Mouse (Mus musculus): ENCODE data around the gene 1700011L22Rik. TPM values are rescaled to one million over a fixed set of nuclear protein-coding genes. Genes with fewer than 3 reads are reported as not detected.

1700011L22Rik gene
- polyA plus RNA-seq, 1 experiment from 2014 or later, result not detected

- no peaks in the 10 kb centered on the region for H3K27me3 ChIP-seq (ENCODE audit: control insufficient read depth, insufficient read depth, low read depth, low read length)
- 55% methylated on average over 11 of the region's 11 CpGs for WGBS
- no peaks in the 10 kb centered on the region for H3K4me1 ChIP-seq (replicated peaks; ENCODE audit: control insufficient read depth, insufficient read depth, low read length)
- H3K27ac ChIP-seq (ENCODE audit: low read length), result no peak overlapping the region
- H3K4me2 ChIP-seq (ENCODE audit: low read depth, low read length), result no peak overlapping the region
- no peaks in the 10 kb centered on the region for H3K9me3 ChIP-seq (ENCODE audit: control insufficient read depth, low read length)
- ATAC-seq (ENCODE audit: low read depth), result no peak
- no peak overlapping the region for H3K4me3 ChIP-seq (ENCODE audit: low read length)
- H3K9ac ChIP-seq (ENCODE audit: low read length), result no peak overlapping the region
- no peaks in the 10 kb centered on the region for H3K36me3 ChIP-seq (ENCODE audit: control insufficient read depth, insufficient read depth, low read length)
Observed at GRCm38 (mm10) chr8:79201446-79202147, 46.8 kb downstream of the 1700011L22Rik start.

- Histone ChIP-seq H3K4me3 (ENCODE audit: low read length) (no peak overlapping the region), H3K36me3 (ENCODE audit: control insufficient read depth, insufficient read depth, low read length) (no peaks in the 10 kb centered on the region), H3K9me3 (ENCODE audit: control insufficient read depth, low read length) (no peaks in the 10 kb centered on the region), H3K4me1 (replicated peaks; ENCODE audit: control insufficient read depth, insufficient read depth, low read length) (no peaks in the 10 kb centered on the region), H3K27me3 (ENCODE audit: control insufficient read depth, insufficient read depth, low read depth, low read length) (no peaks in the 10 kb centered on the region), H3K27ac (ENCODE audit: low read length) (no peak overlapping the region), H3K9ac (ENCODE audit: low read length) (no peak overlapping the region), H3K4me2 (ENCODE audit: low read depth, low read length) (no peak overlapping the region)
- no peak for ATAC-seq (ENCODE audit: low read depth)
- WGBS, result 62% methylated on average over 3 of the region's 3 CpGs
Observed at GRCm38 (mm10) chr8:79198675-79199074, 49.7 kb downstream of the 1700011L22Rik start.

GRCm38 (mm10) chr8:79196481-79196880, 51.9 kb downstream of the 1700011L22Rik start:
- no peaks in the 10 kb centered on the region for H3K27me3 ChIP-seq (ENCODE audit: control insufficient read depth, insufficient read depth, low read depth, low read length)
- no peak overlapping the region for H3K9ac ChIP-seq (ENCODE audit: low read length)
- H3K27ac ChIP-seq (ENCODE audit: low read length), result no peak overlapping the region
- no peak for ATAC-seq (ENCODE audit: low read depth)
- H3K4me2 ChIP-seq (ENCODE audit: low read depth, low read length), result no peak overlapping the region
- H3K9me3 ChIP-seq (ENCODE audit: control insufficient read depth, low read length), result no peaks in the 10 kb centered on the region
- no peak overlapping the region for H3K4me3 ChIP-seq (ENCODE audit: low read length)
- no peaks in the 10 kb centered on the region for H3K36me3 ChIP-seq (ENCODE audit: control insufficient read depth, insufficient read depth, low read length)
- 81% methylated on average over 4 of the region's 4 CpGs for WGBS
- no peaks in the 10 kb centered on the region for H3K4me1 ChIP-seq (replicated peaks; ENCODE audit: control insufficient read depth, insufficient read depth, low read length)

GRCm38 (mm10) chr8:79190071-79190470, 58.3 kb downstream of the 1700011L22Rik start:
- ATAC-seq (ENCODE audit: low read depth), result no peak
- peaks cover 15% of the 10 kb centered on the region for H3K36me3 ChIP-seq (ENCODE audit: control insufficient read depth, insufficient read depth, low read length)
- H3K9ac ChIP-seq (ENCODE audit: low read length), result no peak overlapping the region
- H3K4me3 ChIP-seq (ENCODE audit: low read length), result no peak overlapping the region
- H3K4me2 ChIP-seq (ENCODE audit: low read depth, low read length), result no peak overlapping the region
- no peak overlapping the region for H3K27ac ChIP-seq (ENCODE audit: low read length)
- no peaks in the 10 kb centered on the region for H3K27me3 ChIP-seq (ENCODE audit: control insufficient read depth, insufficient read depth, low read depth, low read length)
- H3K4me1 ChIP-seq (replicated peaks; ENCODE audit: control insufficient read depth, insufficient read depth, low read length), result no peaks in the 10 kb centered on the region
- H3K9me3 ChIP-seq (ENCODE audit: control insufficient read depth, low read length), result no peaks in the 10 kb centered on the region
- whole genome bisulfite sequencing, result 91% methylated on average over 10 of the region's 10 CpGs

GRCm38 (mm10) chr8:79185488-79185887, 62.9 kb downstream of the 1700011L22Rik start:
- ATAC-seq (ENCODE audit: low read depth), result no peak
- Histone ChIP-seq H3K9me3 (ENCODE audit: control insufficient read depth, low read length) (no peaks in the 10 kb centered on the region), H3K27me3 (ENCODE audit: control insufficient read depth, insufficient read depth, low read depth, low read length) (no peaks in the 10 kb centered on the region), H3K9ac (ENCODE audit: low read length) (no peak overlapping the region), H3K4me3 (ENCODE audit: low read length) (no peak overlapping the region), H3K4me1 (replicated peaks; ENCODE audit: control insufficient read depth, insufficient read depth, low read length) (no peaks in the 10 kb centered on the region), H3K4me2 (ENCODE audit: low read depth, low read length) (no peak overlapping the region), H3K36me3 (ENCODE audit: control insufficient read depth, insufficient read depth, low read length) (peaks cover 27% of the 10 kb centered on the region), H3K27ac (ENCODE audit: low read length) (no peak overlapping the region)
- 79% methylated on average over 7 of the region's 7 CpGs for WGBS

GRCm38 (mm10) chr8:79179678-79180077, 68.7 kb downstream of the 1700011L22Rik start:
- Histone ChIP-seq H3K4me1 (replicated peaks; ENCODE audit: control insufficient read depth, insufficient read depth, low read length) (no peaks in the 10 kb centered on the region; the same call in 1 of the 2 replicates), H3K36me3 (ENCODE audit: control insufficient read depth, insufficient read depth, low read length) (peaks cover 15% of the 10 kb centered on the region; the same call in 1 of the 2 replicates), H3K9ac (ENCODE audit: low read length) (no peak overlapping the region), H3K4me2 (ENCODE audit: low read depth, low read length) (no peak overlapping the region), H3K27me3 (ENCODE audit: control insufficient read depth, insufficient read depth, low read depth, low read length) (no peaks in the 10 kb centered on the region), H3K4me3 (ENCODE audit: low read length) (no peak overlapping the region), H3K9me3 (ENCODE audit: control insufficient read depth, low read length) (no peaks in the 10 kb centered on the region), H3K27ac (ENCODE audit: low read length) (no peak overlapping the region)
- 82% methylated on average over 6 of the region's 6 CpGs for WGBS
- no peak for ATAC-seq (ENCODE audit: low read depth)

- WGBS, result 29% methylated on average over 4 of the region's 4 CpGs
- no peak overlapping the region for H3K4me2 ChIP-seq (ENCODE audit: low read depth, low read length)
- no peak for ATAC-seq (ENCODE audit: low read depth)
- H3K9me3 ChIP-seq (ENCODE audit: control insufficient read depth, low read length), result no peaks in the 10 kb centered on the region
- no peak overlapping the region for H3K27ac ChIP-seq (ENCODE audit: low read length)
- peaks cover 3% of the 10 kb centered on the region; the same call in 1 of the 2 replicates for H3K4me1 ChIP-seq (replicated peaks; ENCODE audit: control insufficient read depth, insufficient read depth, low read length)
- peaks cover 3% of the 10 kb centered on the region; the same call in 1 of the 2 replicates for H3K36me3 ChIP-seq (ENCODE audit: control insufficient read depth, insufficient read depth, low read length)
- H3K27me3 ChIP-seq (ENCODE audit: control insufficient read depth, insufficient read depth, low read depth, low read length), result no peaks in the 10 kb centered on the region
- H3K9ac ChIP-seq (ENCODE audit: low read length), result no peak overlapping the region
- no peak overlapping the region for H3K4me3 ChIP-seq (ENCODE audit: low read length)
Observed at GRCm38 (mm10) chr8:79175991-79176390, 72.4 kb downstream of the 1700011L22Rik start.

- H3K4me1 ChIP-seq (replicated peaks; ENCODE audit: control insufficient read depth, insufficient read depth, low read length), result peaks cover 3% of the 10 kb centered on the region; the same call in 1 of the 2 replicates
- no peak overlapping the region for H3K27ac ChIP-seq (ENCODE audit: low read length)
- no peak overlapping the region for H3K4me2 ChIP-seq (ENCODE audit: low read depth, low read length)
- no peak overlapping the region for H3K4me3 ChIP-seq (ENCODE audit: low read length)
- H3K36me3 ChIP-seq (ENCODE audit: control insufficient read depth, insufficient read depth, low read length), result peaks cover 3% of the 10 kb centered on the region; the same call in 1 of the 2 replicates
- ATAC-seq (ENCODE audit: low read depth), result 0 out of 2 replicates have a peak, but pooled peaks have one; percentile 20
- H3K27me3 ChIP-seq (ENCODE audit: control insufficient read depth, insufficient read depth, low read depth, low read length), result no peaks in the 10 kb centered on the region
- no peaks in the 10 kb centered on the region for H3K9me3 ChIP-seq (ENCODE audit: control insufficient read depth, low read length)
- WGBS, result 46% methylated on average over 4 of the region's 4 CpGs
- no peak overlapping the region for H3K9ac ChIP-seq (ENCODE audit: low read length)
Observed at GRCm38 (mm10) chr8:79173606-79174005, 74.8 kb downstream of the 1700011L22Rik start.

- 69% methylated on average over 3 of the region's 3 CpGs for WGBS
- H3K9ac ChIP-seq (ENCODE audit: low read length), result no peak overlapping the region
- no peaks in the 10 kb centered on the region for H3K27me3 ChIP-seq (ENCODE audit: control insufficient read depth, insufficient read depth, low read depth, low read length)
- peaks cover 3% of the 10 kb centered on the region; the same call in 1 of the 2 replicates for H3K36me3 ChIP-seq (ENCODE audit: control insufficient read depth, insufficient read depth, low read length)
- no peak overlapping the region for H3K4me3 ChIP-seq (ENCODE audit: low read length)
- no peak for ATAC-seq (ENCODE audit: low read depth)
- H3K9me3 ChIP-seq (ENCODE audit: control insufficient read depth, low read length), result no peaks in the 10 kb centered on the region
- H3K27ac ChIP-seq (ENCODE audit: low read length), result no peak overlapping the region
- no peak overlapping the region for H3K4me2 ChIP-seq (ENCODE audit: low read depth, low read length)
- peaks cover 16% of the 10 kb centered on the region for H3K4me1 ChIP-seq (replicated peaks; ENCODE audit: control insufficient read depth, insufficient read depth, low read length)
Observed at GRCm38 (mm10) chr8:79165276-79165675, 83.1 kb downstream of the 1700011L22Rik start.

Measured in lung, embryonic 16.5 days (tissue).